Mouse (Mus musculus) neural tube, embryonic 15.5 days (tissue): ENCODE results near the gene Adgre5. TPM values are rescaled to one million over a fixed set of nuclear protein-coding genes. Genes with fewer than 3 reads are reported as not detected.

ENCODE experiments used
- ATAC-seq: fragments of 200-750 bp; cut with Nextera tagmentation; 2 replicates; pipeline ENCODE4 v1.8.0; 2017; ENCODE audit warnings: mild to moderate bottlenecking, moderate TSS enrichment, moderate library complexity; ENCODE audit not compliant: low FRiP score
- H3K27ac ChIP-seq: fragments of 300-500 bp; sonication (generic); replicated peaks from 2 replicates; pipeline ENCODE4 v1.5.1; 2015; ENCODE audit warnings: mild to moderate bottlenecking, inconsistent platforms
- H3K27me3 ChIP-seq: fragments of 300-500 bp; sonication (generic); replicated peaks from 2 replicates; pipeline ENCODE4 v1.6.1; 2015; ENCODE audit warnings: inconsistent platforms
- H3K36me3 ChIP-seq: fragments of 300-500 bp; sonication (generic); 2 replicates; pipeline ENCODE4 v1.6.1; 2015; ENCODE audit warnings: inconsistent platforms
- H3K4me1 ChIP-seq: fragments of 300-500 bp; sonication (generic); 2 replicates; pipeline ENCODE4 v1.6.1; 2015; ENCODE audit warnings: inconsistent platforms
- H3K4me2 ChIP-seq: fragments of 300-500 bp; sonication (generic); 2 replicates; pipeline ENCODE4 v1.6.1; 2015; ENCODE audit warnings: inconsistent platforms, mild to moderate bottlenecking, moderate library complexity
- H3K4me3 ChIP-seq: fragments of 300-500 bp; sonication (generic); replicated peaks from 2 replicates; pipeline ENCODE4 v1.5.1; 2015; ENCODE audit warnings: mild to moderate bottlenecking, inconsistent platforms
- H3K9ac ChIP-seq: fragments of 300-500 bp; sonication (generic); replicated peaks from 2 replicates; pipeline ENCODE4 v1.6.1; 2015; ENCODE audit warnings: mild to moderate bottlenecking, inconsistent platforms
- H3K9me3 ChIP-seq: fragments of 300-500 bp; sonication (generic); replicated peaks from 2 replicates; pipeline ENCODE4 v1.6.1; 2016; ENCODE audit warnings: inconsistent platforms
- WGBS: fragments of 180-500 bp; shearing (Covaris S2); methylation state at CpG from one replicate; pipeline ENCODE4 v1.1.7; 2015; ENCODE audit warnings: mixed read lengths; 5-methylcytosine and 5-hydroxymethylcytosine counted together
- polyA plus RNA-seq: library from polyadenylated mRNA; unstranded; fragments of >200 nt; fragmentation: Nextera tagmentation; extraction: Ambion mirVana; gene quantifications from 2 replicates; pipeline ENCODE4 v1.2.1, GENCODE M21; 2015

Gene Adgre5
- polyA plus RNA-seq, 1 experiment from 2014 or later: 12.2 TPM

GRCm38 (mm10) chr8:83698291-83698660 is 42.9 kb downstream of the Adgre5 start:
- peak overlapping the region; percentile 74 for H3K27ac ChIP-seq
- ATAC-seq: 0 out of 2 replicates have a peak, but pooled peaks have one; percentile 25
- peak overlapping the region; percentile 89 for H3K9ac ChIP-seq
- H3K27me3 ChIP-seq: no peaks in the 10 kb centered on the region
- no peaks in the 10 kb centered on the region for H3K9me3 ChIP-seq
- H3K36me3 ChIP-seq: no peaks in the 10 kb centered on the region
- H3K4me3 ChIP-seq: peak overlapping the region; percentile 80
- H3K4me1 ChIP-seq: peaks cover 45% of the 10 kb centered on the region
- WGBS: 7% methylated on average over 15 of the region's 15 CpGs
- H3K4me2 ChIP-seq: peak overlapping the region; percentile 94

DNA sequence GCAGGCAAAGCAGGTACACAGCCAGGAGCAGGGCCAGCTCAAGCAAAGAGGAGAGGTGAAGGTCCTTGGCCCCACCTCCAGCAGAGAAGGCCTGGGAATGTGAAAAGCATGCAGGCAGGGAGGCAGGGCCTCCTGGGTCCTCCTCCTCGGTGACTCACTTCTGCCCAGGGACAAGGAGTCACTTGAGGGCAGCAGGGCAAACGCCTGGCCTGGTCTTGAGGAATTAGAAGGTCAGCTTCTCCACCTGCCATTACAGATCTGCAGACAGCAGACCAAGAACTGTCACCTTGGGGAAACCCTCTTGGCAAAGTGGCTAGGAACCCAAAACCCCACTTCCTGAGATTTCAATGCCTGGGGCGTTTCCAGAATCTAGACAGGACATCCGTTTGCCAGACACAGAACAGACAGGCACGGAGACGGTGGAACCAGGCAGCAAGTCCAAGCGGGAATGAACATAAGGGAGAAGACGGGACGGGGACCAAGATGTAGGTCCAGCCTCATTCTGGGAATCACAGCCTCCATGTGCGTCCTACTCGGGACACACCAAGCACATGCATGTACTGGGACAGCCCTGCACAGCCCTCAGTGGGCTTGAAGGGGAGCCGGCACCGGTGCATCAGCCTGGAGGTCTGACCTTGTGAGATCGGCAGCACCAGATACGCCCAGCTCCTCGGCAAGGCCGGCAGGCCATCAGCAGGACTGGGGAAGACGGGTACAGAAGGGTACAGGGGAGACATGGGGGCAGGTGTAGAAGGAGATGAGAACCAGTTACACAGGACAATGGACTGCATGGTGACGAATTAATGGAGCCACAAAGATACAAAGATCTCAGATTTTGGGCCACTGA is 43.5 kb downstream of the Adgre5 start:
- Histone ChIP-seq H3K9ac (peak overlapping the region; percentile 89), H3K36me3 (peaks cover 2% of the 10 kb centered on the region), H3K9me3 (no peaks in the 10 kb centered on the region), H3K4me3 (peak overlapping the region; percentile 80), H3K27me3 (no peaks in the 10 kb centered on the region), H3K4me1 (peaks cover 45% of the 10 kb centered on the region), H3K27ac (no peak overlapping the region; the same call in 1 of the 2 replicates), H3K4me2 (peak overlapping the region; percentile 94)
- WGBS: 61% methylated on average over 19 of the region's 19 CpGs
- ATAC-seq: no peak

DNA sequence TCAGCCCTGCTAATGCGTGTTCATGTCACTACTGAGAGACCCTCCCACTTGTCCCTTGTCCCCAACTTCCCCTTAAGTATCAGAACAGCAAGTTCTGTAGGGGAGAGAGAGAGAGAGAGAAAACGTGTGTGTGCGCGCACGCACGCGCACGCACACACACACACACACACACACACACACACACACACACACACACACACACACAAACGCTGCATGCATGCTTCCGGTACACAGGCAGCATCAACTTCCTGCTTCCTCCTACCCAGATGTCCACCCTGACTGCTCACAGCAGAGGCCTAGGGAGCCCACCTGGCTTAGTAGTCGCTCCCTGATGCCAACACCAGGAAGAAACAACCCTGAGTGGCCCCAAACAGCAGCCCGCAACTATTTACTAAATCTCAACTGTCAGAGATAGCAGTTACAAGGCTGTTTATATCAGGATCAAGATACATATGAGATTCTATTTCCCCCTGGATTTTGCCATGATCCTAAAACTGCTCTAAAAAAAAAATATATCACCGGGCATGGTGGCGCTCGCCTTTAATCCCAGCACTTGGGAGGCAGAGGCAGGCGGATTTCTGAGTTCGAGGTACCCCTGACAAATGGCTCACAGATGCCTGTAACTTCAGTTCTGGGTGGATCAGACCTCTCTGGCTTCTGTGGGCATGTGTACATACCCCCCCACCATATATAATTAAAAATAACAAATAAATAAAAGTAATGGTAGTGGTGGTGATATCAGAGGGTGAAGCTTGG is 45.6 kb downstream of the Adgre5 start:
- no peak overlapping the region for H3K4me3 ChIP-seq
- H3K4me2 ChIP-seq: no peak overlapping the region
- H3K9me3 ChIP-seq: no peaks in the 10 kb centered on the region
- no peak overlapping the region for H3K27ac ChIP-seq
- ATAC-seq: no peak
- H3K36me3 ChIP-seq: peaks cover 23% of the 10 kb centered on the region
- WGBS: 89% methylated on average over 16 of the region's 17 CpGs
- H3K9ac ChIP-seq: no peak overlapping the region
- H3K4me1 ChIP-seq: peaks cover 42% of the 10 kb centered on the region
- H3K27me3 ChIP-seq: no peaks in the 10 kb centered on the region

DNA sequence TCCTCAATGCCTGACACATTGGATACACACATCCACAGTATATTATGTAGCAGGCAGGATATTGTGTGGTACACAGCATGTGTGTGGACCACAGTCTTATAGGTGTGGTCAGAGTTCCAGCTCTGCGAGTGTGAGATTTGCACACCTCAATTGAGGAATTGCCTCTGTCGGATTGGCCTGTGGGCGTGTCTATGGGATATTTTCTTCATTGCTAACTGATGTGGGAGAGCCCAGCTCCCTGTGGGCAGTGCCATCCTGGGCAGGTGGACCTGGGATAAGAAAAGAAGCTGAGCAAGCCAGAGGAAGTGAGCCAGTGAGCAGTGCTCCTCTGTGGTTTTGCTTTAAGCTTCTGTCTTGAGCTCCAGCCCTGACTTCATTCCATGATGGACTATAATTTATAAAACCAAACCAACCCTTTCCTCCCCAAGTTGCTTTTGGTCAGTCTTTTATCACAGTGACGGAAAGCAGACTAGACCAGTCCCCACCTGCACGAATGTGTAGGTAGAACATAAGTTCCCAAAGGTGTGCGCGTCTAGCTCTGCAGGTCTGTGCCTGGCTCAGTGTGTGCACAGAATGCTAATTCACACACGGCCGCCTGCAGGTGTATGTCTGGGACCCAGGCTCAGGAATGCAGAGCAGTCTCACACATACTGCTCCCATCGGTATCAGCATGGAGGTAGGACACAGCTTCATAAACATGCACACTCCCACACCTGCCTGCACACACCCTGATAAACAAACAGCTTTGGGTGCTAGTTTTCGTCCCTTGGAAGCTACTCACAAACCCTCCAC is 46.6 kb downstream of the Adgre5 start:
- H3K9me3 ChIP-seq: no peaks in the 10 kb centered on the region
- 90% methylated on average over 11 of the region's 11 CpGs for whole genome bisulfite sequencing
- H3K27me3 ChIP-seq: no peaks in the 10 kb centered on the region
- no peak overlapping the region for H3K4me2 ChIP-seq
- no peak for ATAC-seq
- peaks cover 36% of the 10 kb centered on the region for H3K4me1 ChIP-seq
- H3K36me3 ChIP-seq: peaks cover 32% of the 10 kb centered on the region
- H3K4me3 ChIP-seq: no peak overlapping the region
- H3K9ac ChIP-seq: no peak overlapping the region
- H3K27ac ChIP-seq: no peak overlapping the region

- Histone ChIP-seq H3K9me3 (no peaks in the 10 kb centered on the region), H3K4me1 (peaks cover 32% of the 10 kb centered on the region), H3K27me3 (no peaks in the 10 kb centered on the region), H3K9ac (no peak overlapping the region), H3K27ac (no peak overlapping the region), H3K4me2 (no peak overlapping the region), H3K4me3 (no peak overlapping the region), H3K36me3 (peaks cover 34% of the 10 kb centered on the region)
- 83% methylated on average over 10 of the region's 10 CpGs for WGBS
- ATAC-seq: no peak
Observed at GRCm38 (mm10) chr8:83693609-83694236, 47.4 kb downstream of the Adgre5 start.

GRCm38 (mm10) chr8:83689264-83689663 is 51.9 kb downstream of the Adgre5 start:
- Histone ChIP-seq H3K4me2 (no peak overlapping the region), H3K4me3 (no peak overlapping the region), H3K27me3 (no peaks in the 10 kb centered on the region), H3K4me1 (no peaks in the 10 kb centered on the region), H3K36me3 (peaks cover 64% of the 10 kb centered on the region), H3K9ac (no peak overlapping the region), H3K9me3 (no peaks in the 10 kb centered on the region), H3K27ac (no peak overlapping the region)
- 92% methylated on average over 6 of the region's 6 CpGs for WGBS
- no peak for ATAC-seq

GRCm38 (mm10) chr8:83684517-83684916 is 56.6 kb downstream of the Adgre5 start:
- Histone ChIP-seq H3K4me1 (no peaks in the 10 kb centered on the region), H3K27me3 (no peaks in the 10 kb centered on the region), H3K9me3 (no peaks in the 10 kb centered on the region), H3K4me2 (no peak overlapping the region), H3K27ac (no peak overlapping the region), H3K36me3 (peaks cover 75% of the 10 kb centered on the region), H3K4me3 (no peak overlapping the region), H3K9ac (no peak overlapping the region)
- 93% methylated on average over 9 of the region's 9 CpGs for WGBS
- no peak for ATAC-seq

DNA sequence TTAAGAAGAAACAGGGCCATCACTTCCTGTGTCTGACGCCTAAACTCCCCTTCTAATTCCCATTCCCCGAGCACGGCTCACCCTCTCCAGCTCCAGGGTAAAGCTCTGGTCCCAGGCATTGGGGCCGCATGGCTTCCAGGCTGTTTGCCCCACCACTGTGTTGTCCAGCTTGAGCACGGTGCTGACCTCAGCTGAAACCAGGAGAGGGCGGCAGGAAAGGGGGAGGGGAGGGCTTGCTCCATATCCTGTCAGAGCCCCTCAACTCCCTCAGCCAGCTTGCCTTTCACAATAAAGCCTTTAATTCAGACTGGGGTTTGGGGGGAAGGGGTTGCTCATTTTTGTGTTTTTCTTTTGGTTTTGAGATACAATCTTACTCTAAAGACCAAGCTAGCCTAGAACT is 60.0 kb downstream of the Adgre5 start:
- Histone ChIP-seq H3K9me3 (no peaks in the 10 kb centered on the region), H3K4me1 (no peaks in the 10 kb centered on the region), H3K27me3 (no peaks in the 10 kb centered on the region), H3K9ac (no peak overlapping the region), H3K4me3 (no peak overlapping the region), H3K27ac (no peak overlapping the region; the same call in 1 of the 2 replicates), H3K4me2 (no peak overlapping the region), H3K36me3 (peaks cover 92% of the 10 kb centered on the region)
- WGBS: 28% methylated on average over 6 of the region's 6 CpGs
- ATAC-seq: no peak

GRCm38 (mm10) chr8:83680603-83681002 is 60.5 kb downstream of the Adgre5 start:
- no peak overlapping the region for H3K9ac ChIP-seq
- H3K4me3 ChIP-seq: no peak overlapping the region
- H3K4me1 ChIP-seq: no peaks in the 10 kb centered on the region
- WGBS: 86% methylated on average over 5 of the region's 5 CpGs
- no peaks in the 10 kb centered on the region for H3K27me3 ChIP-seq
- H3K9me3 ChIP-seq: no peaks in the 10 kb centered on the region
- ATAC-seq: no peak
- peaks cover 92% of the 10 kb centered on the region for H3K36me3 ChIP-seq
- H3K27ac ChIP-seq: no peak overlapping the region; the same call in 1 of the 2 replicates
- H3K4me2 ChIP-seq: no peak overlapping the region

DNA sequence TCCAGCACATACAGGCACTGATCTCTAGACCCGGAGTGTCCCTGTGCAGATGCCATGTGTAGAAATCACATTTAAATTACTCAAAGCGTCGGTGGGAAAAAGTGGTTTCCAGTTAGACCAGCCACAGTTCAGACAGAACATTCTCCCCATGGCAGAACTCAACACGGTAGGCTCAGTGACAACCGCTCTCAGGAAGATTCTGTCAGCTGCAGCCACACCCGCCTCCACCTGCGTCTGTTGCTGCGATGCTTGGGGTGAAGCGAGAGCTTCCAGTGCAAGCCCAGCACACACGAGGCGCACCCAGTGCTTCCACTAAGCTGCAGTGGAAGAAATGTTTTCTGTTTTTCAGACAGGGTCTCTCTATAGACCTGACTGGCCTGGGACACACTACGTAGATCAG is 61.3 kb downstream of the Adgre5 start:
- WGBS: 93% methylated on average over 12 of the region's 12 CpGs
- ATAC-seq: no peak
- H3K36me3 ChIP-seq: peaks cover 87% of the 10 kb centered on the region

GRCm38 (mm10) chr8:83674497-83674896 is 66.6 kb downstream of the Adgre5 start:
- Histone ChIP-seq H3K4me3 (no peak overlapping the region), H3K27me3 (no peaks in the 10 kb centered on the region), H3K27ac (no peak overlapping the region), H3K9me3 (no peaks in the 10 kb centered on the region), H3K36me3 (peaks cover 88% of the 10 kb centered on the region), H3K4me1 (no peaks in the 10 kb centered on the region), H3K4me2 (no peak overlapping the region), H3K9ac (no peak overlapping the region)
- no peak for ATAC-seq
- WGBS: 91% methylated on average over 5 of the region's 5 CpGs

More for the DNA sequence above, 61.3 kb downstream of the Adgre5 start:
- no peaks in the 10 kb centered on the region for H3K9me3 ChIP-seq
- no peaks in the 10 kb centered on the region for H3K27me3 ChIP-seq
- no peak overlapping the region for H3K9ac ChIP-seq
- H3K4me2 ChIP-seq: no peak overlapping the region
- no peak overlapping the region for H3K27ac ChIP-seq
- H3K4me1 ChIP-seq: no peaks in the 10 kb centered on the region
- no peak overlapping the region for H3K4me3 ChIP-seq
